Mouse (Mus musculus): ENCODE measurements at regions not wholly inside any gene's neighbourhood (a gene's known extent, or its start where the extent isn't known, plus 50 kb on each side); places are given as distances from the start of the nearest gene placed in this dataset.

- Histone ChIP-seq H3K27ac (replicated peaks) (no peak overlapping the region), H3K27me3 (no peaks in the 10 kb centered on the region; the same call in 1 of the 2 replicates), H3K4me1 (replicated peaks) (peaks cover 5% of the 10 kb centered on the region; the same call in 1 of the 2 replicates), H3K4me2 (no peak overlapping the region), H3K4me3 (no peak overlapping the region), H3K9ac (no peak overlapping the region), H3K9me3 (no peaks in the 10 kb centered on the region), H3K36me3 (no peaks in the 10 kb centered on the region)
- ATAC-seq (ENCODE audit: low FRiP score, low read depth) = no peak
- 64% methylated on average over 9 of the region's 9 CpGs for WGBS
These were observed 187.0 kb upstream of the Rybp start for GRCm38 (mm10) chr6:100474326-100474725.

DNA sequence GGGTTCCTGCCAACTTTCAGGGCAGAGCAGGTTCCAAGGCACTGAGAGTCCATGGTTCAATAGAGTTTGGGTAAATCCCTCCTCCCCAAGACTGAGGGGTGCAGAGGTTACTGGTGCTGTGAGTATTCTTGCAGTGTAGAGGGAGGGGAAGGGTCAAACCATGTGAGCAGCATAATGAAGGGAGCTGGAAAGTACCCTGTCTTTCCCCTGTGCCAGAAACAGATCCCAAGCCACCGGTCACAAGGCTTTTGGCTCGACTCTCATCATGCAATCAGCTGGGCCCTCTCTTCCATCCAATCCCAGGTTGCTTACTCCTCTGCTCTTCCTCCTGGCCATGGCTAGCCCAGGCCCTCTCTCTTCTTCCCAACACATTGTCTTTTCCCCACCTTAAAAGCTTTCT, 182.8 kb upstream of the Rybp start:
- H3K4me1 ChIP-seq (replicated peaks) = no peaks in the 10 kb centered on the region
- H3K9ac ChIP-seq = no peak overlapping the region
- 78% methylated on average over 2 of the region's 2 CpGs for WGBS
- no peak overlapping the region for H3K27ac ChIP-seq (replicated peaks)
- no peak overlapping the region for H3K4me2 ChIP-seq
- ATAC-seq (ENCODE audit: low FRiP score, low read depth) = no peak
- H3K4me3 ChIP-seq = no peak overlapping the region
- H3K27me3 ChIP-seq = no peaks in the 10 kb centered on the region
- no peaks in the 10 kb centered on the region for H3K9me3 ChIP-seq
- no peaks in the 10 kb centered on the region for H3K36me3 ChIP-seq

DNA sequence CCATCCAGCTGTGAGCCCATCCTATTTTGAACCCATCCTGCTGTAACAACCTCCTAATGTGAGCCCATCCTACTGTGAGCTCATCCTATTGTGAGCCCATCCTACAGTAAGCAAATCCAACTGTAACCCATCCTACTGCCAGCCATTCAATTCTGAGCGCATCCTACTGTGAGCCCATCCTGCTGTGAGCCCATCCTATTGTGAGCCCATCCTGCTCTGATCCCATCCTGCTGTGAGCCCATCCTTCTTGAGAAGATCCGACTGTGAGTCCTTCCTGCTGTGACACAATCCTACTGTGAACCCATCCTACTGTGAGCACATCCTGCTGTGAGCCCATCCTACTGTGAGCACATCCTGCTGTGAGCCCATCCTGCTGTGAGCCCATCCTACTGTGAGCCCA, 175.5 kb upstream of the Rybp start:
- ATAC-seq (ENCODE audit: low FRiP score, low read depth) = no peak
- WGBS = 79% methylated on average over 2 of the region's 2 CpGs
- H3K4me1 ChIP-seq (replicated peaks) = no peaks in the 10 kb centered on the region

DNA sequence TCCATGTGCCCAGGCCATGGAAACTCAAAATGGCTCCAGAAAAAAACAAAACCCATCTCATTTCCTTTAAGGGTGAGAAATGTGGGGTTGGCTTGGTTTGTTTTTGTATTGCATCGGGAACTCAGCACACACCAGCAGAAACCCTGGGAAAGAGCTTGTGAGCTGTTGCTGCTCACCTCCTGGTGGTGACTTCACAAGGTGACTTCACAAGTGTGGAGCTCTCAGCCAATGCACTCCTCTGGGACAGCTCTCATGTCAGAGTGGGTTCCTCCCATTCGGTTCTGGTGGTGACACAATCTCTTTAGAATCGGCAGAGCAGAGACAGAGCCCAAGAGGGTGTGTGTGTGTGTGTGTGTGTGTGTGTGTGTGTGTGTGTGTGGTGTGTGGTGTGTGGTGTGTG, 166.1 kb upstream of the Rybp start:
- Histone ChIP-seq H3K36me3 (no peaks in the 10 kb centered on the region), H3K4me1 (replicated peaks) (no peaks in the 10 kb centered on the region), H3K9me3 (no peaks in the 10 kb centered on the region), H3K9ac (no peak overlapping the region), H3K4me2 (no peak overlapping the region), H3K27ac (replicated peaks) (no peak overlapping the region), H3K27me3 (no peaks in the 10 kb centered on the region), H3K4me3 (no peak overlapping the region)
- WGBS = 91% methylated on average over 3 of the region's 3 CpGs
- ATAC-seq (ENCODE audit: low FRiP score, low read depth) = no peak

More for the DNA sequence above, 175.5 kb upstream of the Rybp start:
- H3K9ac ChIP-seq = no peak overlapping the region
- no peak overlapping the region for H3K4me2 ChIP-seq
- H3K27me3 ChIP-seq = no peaks in the 10 kb centered on the region
- no peak overlapping the region for H3K4me3 ChIP-seq
- no peak overlapping the region for H3K27ac ChIP-seq (replicated peaks)
- no peaks in the 10 kb centered on the region for H3K9me3 ChIP-seq
- H3K36me3 ChIP-seq = no peaks in the 10 kb centered on the region

DNA sequence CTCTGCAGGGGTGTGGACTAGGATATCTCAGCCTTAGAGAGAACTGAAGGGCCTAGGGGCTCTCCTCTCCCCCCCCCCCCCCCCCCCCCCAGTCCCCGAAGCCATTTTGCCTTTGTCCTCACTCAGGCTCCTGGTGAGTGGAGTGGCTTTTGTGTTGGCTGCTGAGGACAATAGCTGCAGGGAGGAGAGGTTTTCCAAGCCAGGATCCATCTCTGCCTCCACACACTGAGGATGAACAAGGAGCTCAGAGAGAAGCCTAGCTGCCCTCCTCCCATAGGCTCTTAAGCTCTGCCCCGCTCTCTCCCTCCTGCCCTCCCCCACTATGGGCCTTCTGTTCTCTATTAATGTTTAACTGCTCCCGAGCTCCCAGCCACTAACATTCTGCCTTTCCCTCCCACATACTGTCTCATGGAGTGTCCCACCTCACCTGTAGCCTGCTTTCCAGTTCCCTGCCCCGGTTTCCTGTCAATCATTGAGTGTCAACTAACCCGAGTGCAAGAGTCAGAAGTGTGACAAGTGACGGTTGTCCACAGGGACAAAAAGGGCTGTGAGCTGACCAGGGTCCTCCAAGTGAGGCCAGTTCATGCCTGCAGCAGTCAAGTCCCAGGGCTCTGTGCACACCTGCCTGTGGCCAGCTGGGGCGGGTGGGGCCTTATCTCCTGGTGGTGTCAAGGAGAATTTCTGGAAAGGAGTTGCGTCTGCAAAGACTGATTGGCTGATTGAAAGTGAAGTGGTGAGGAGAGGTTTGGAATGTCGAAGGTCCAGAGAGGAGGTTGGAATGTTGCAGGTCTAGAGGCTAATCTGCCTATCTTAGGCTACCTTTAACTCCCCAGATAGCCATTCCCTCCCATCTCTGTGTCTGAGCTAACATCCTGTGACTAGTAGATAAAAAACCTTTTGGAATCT, 165.1 kb upstream of the Rybp start:
- no peaks in the 10 kb centered on the region for H3K27me3 ChIP-seq
- no peak overlapping the region for H3K9ac ChIP-seq
- H3K4me2 ChIP-seq = no peak overlapping the region
- no peak overlapping the region for H3K4me3 ChIP-seq
- ATAC-seq (ENCODE audit: low FRiP score, low read depth) = no peak
- no peaks in the 10 kb centered on the region for H3K36me3 ChIP-seq
- H3K4me1 ChIP-seq (replicated peaks) = 0 out of 2 replicates have a peak, but pooled peaks cover 3% of the 10 kb centered on the region
- WGBS = 47% methylated on average over 8 of the region's 9 CpGs
- H3K9me3 ChIP-seq = no peaks in the 10 kb centered on the region
- H3K27ac ChIP-seq (replicated peaks) = no peak overlapping the region

- Histone ChIP-seq H3K4me1 (replicated peaks) (0 out of 2 replicates have a peak, but pooled peaks cover 7% of the 10 kb centered on the region), H3K4me2 (no peak overlapping the region), H3K9ac (no peak overlapping the region), H3K36me3 (no peaks in the 10 kb centered on the region), H3K4me3 (no peak overlapping the region), H3K27me3 (no peaks in the 10 kb centered on the region), H3K9me3 (no peaks in the 10 kb centered on the region), H3K27ac (replicated peaks) (no peak overlapping the region)
- WGBS = 92% methylated on average over 6 of the region's 6 CpGs
- no peak for ATAC-seq (ENCODE audit: low FRiP score, low read depth)
These were observed 162.8 kb upstream of the Rybp start for GRCm38 (mm10) chr6:100450108-100450507.

- no peak overlapping the region for H3K4me2 ChIP-seq
- H3K27me3 ChIP-seq = no peaks in the 10 kb centered on the region
- H3K27ac ChIP-seq (replicated peaks) = no peak overlapping the region
- no peak for ATAC-seq (ENCODE audit: low FRiP score, low read depth)
- H3K9me3 ChIP-seq = no peaks in the 10 kb centered on the region
- H3K36me3 ChIP-seq = no peaks in the 10 kb centered on the region
- H3K4me3 ChIP-seq = no peak overlapping the region
- H3K9ac ChIP-seq = no peak overlapping the region
- 95% methylated on average over 4 of the region's 4 CpGs for WGBS
- H3K4me1 ChIP-seq (replicated peaks) = 0 out of 2 replicates have a peak, but pooled peaks cover 7% of the 10 kb centered on the region
These were observed 161.8 kb upstream of the Rybp start for GRCm38 (mm10) chr6:100449087-100449486.

DNA sequence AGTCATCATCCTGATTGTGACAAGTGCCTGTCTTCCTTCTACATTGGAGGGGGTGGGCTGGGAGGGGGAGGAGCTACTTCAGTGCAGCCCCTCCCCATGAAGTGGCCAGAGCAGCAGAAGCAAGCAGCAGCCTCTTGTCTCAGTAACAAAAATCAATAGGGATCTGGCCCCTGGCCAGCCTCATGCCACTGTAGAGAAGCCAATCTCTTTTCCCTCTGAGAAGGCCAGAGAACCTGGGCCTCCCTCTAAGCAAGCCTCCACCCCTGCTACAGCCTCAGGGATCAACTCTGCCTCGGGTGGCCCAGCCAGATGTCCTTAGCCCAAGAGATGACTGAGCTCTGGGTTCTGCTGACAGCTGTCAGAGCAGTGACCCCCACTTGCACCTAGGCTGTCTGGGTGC, 159.9 kb upstream of the Rybp start:
- no peak overlapping the region for H3K27ac ChIP-seq (replicated peaks)
- H3K4me1 ChIP-seq (replicated peaks) = 0 out of 2 replicates have a peak, but pooled peaks cover 7% of the 10 kb centered on the region
- no peaks in the 10 kb centered on the region for H3K9me3 ChIP-seq
- H3K36me3 ChIP-seq = no peaks in the 10 kb centered on the region
- 0% methylated on average over 1 of the region's 1 CpGs for WGBS
- H3K4me2 ChIP-seq = no peak overlapping the region
- no peak overlapping the region for H3K4me3 ChIP-seq
- no peak overlapping the region for H3K9ac ChIP-seq
- H3K27me3 ChIP-seq = no peaks in the 10 kb centered on the region
- 0 out of 2 replicates have a peak, but pooled peaks have one; percentile 38 for ATAC-seq (ENCODE audit: low FRiP score, low read depth)

DNA sequence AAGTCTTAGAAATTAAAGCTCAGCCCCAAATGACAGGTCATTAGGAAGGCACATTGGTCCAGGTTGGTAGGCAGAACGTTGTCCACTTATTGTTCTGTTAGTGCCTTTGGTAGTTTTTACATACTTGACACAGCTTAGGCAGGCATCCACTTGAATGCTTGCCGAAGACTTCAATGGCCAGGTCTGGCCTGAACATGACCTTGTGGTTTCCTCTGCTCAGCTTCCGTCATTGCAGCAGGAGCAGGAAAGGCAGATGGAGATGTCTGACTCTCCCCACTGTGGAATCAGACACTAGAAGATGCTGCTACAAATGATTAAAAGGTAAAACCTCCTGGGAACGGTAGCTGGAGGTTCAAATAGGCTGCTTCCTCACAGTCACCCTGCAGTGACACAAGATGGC, 159.5 kb upstream of the Rybp start:
- no peak for ATAC-seq (ENCODE audit: low FRiP score, low read depth)
- Histone ChIP-seq H3K27ac (replicated peaks) (no peak overlapping the region), H3K4me1 (replicated peaks) (0 out of 2 replicates have a peak, but pooled peaks cover 7% of the 10 kb centered on the region), H3K4me3 (no peak overlapping the region), H3K27me3 (no peaks in the 10 kb centered on the region), H3K4me2 (no peak overlapping the region), H3K9ac (no peak overlapping the region), H3K36me3 (no peaks in the 10 kb centered on the region), H3K9me3 (no peaks in the 10 kb centered on the region)
- WGBS = 60% methylated on average over 4 of the region's 4 CpGs

GRCm38 (mm10) chr6:100439071-100439737, 151.9 kb upstream of the Rybp start:
- Histone ChIP-seq H3K36me3 (no peaks in the 10 kb centered on the region), H3K4me3 (peak overlapping the region; percentile 31), H3K4me1 (replicated peaks) (peaks cover 18% of the 10 kb centered on the region), H3K27me3 (peaks cover 11% of the 10 kb centered on the region), H3K9ac (peak overlapping the region; percentile 44), H3K27ac (replicated peaks) (peak overlapping the region; percentile 22; the same call in 1 of the 2 replicates), H3K4me2 (peak overlapping the region; percentile 72), H3K9me3 (no peaks in the 10 kb centered on the region)
- 11% methylated on average over 8 of the region's 8 CpGs for WGBS
- peak; percentile 28; the same call in 1 of the 2 replicates for ATAC-seq (ENCODE audit: low FRiP score, low read depth)

- Histone ChIP-seq H3K4me2 (peak overlapping the region; percentile 72), H3K36me3 (no peaks in the 10 kb centered on the region), H3K27ac (replicated peaks) (peak overlapping the region; percentile 22; the same call in 1 of the 2 replicates), H3K27me3 (peaks cover 15% of the 10 kb centered on the region), H3K9ac (peak overlapping the region; percentile 44), H3K9me3 (no peaks in the 10 kb centered on the region), H3K4me3 (peak overlapping the region; percentile 31), H3K4me1 (replicated peaks) (peaks cover 20% of the 10 kb centered on the region)
- peak; percentile 57; the same call in 1 of the 2 replicates for ATAC-seq (ENCODE audit: low FRiP score, low read depth)
- under 1% methylated on average over 13 of the region's 13 CpGs for WGBS
These were observed 151.3 kb upstream of the Rybp start for GRCm38 (mm10) chr6:100438511-100438991.

- H3K9me3 ChIP-seq = no peaks in the 10 kb centered on the region
- no peak for ATAC-seq (ENCODE audit: low FRiP score, low read depth)
- no peaks in the 10 kb centered on the region for H3K36me3 ChIP-seq
- peaks cover 16% of the 10 kb centered on the region for H3K27me3 ChIP-seq
- peaks cover 26% of the 10 kb centered on the region for H3K4me1 ChIP-seq (replicated peaks)
- no peak overlapping the region for H3K9ac ChIP-seq
- no peak overlapping the region for H3K4me3 ChIP-seq
- WGBS = 44% methylated on average over 5 of the region's 5 CpGs
- no peak overlapping the region for H3K27ac ChIP-seq (replicated peaks)
- peak overlapping the region; percentile 72 for H3K4me2 ChIP-seq
These were observed 150.7 kb upstream of the Rybp start for GRCm38 (mm10) chr6:100437980-100438379.

All from hindbrain, embryonic 15.5 days (tissue).